Mouse (Mus musculus) intestine, postnatal 0 days (tissue): Measurements from ENCODE around the gene Odf3l1. TPM values are rescaled to one million over a fixed set of nuclear protein-coding genes. Genes with fewer than 3 reads are reported as not detected.
A peak's percentile ranks its signal among the peaks of the same experiment; 100 is the strongest.

Source experiments
- ATAC-seq: fragments of 200-750 bp; cut with Nextera tagmentation; 2 replicates; pipeline ENCODE4 v1.8.0; 2017; ENCODE audit warnings: mild to moderate bottlenecking, moderate TSS enrichment, moderate library complexity
- H3K27ac ChIP-seq: fragments of 300-500 bp; sonication (generic); 2 replicates; pipeline ENCODE4 v1.5.1; 2014; ENCODE audit warnings: mild to moderate bottlenecking, low read depth, low read length, moderate library complexity
- H3K27me3 ChIP-seq: fragments of 300-500 bp; sonication (generic); replicated peaks from 2 replicates; pipeline ENCODE4 v1.6.1; 2014; ENCODE audit warnings: low read length, mixed read lengths; ENCODE audit not compliant: control insufficient read depth, insufficient read depth
- H3K36me3 ChIP-seq: fragments of 300-500 bp; sonication (generic); 2 replicates; pipeline ENCODE4 v1.6.1; 2014; ENCODE audit warnings: mild to moderate bottlenecking, moderate library complexity; ENCODE audit not compliant: control insufficient read depth, insufficient read depth
- H3K4me1 ChIP-seq: fragments of 300-500 bp; sonication (generic); replicated peaks from 2 replicates; pipeline ENCODE4 v1.6.1; 2014; ENCODE audit warnings: antibody characterized with exemption, low read length, mixed read lengths; ENCODE audit not compliant: control insufficient read depth, insufficient read depth
- H3K4me2 ChIP-seq: fragments of 300-500 bp; sonication (generic); replicated peaks from 2 replicates; pipeline ENCODE4 v1.6.1; 2014; ENCODE audit warnings: low read depth, mild to moderate bottlenecking, moderate library complexity
- H3K4me3 ChIP-seq: fragments of 300-500 bp; sonication (generic); 2 replicates; pipeline ENCODE4 v1.5.1; 2014; ENCODE audit warnings: low read depth, low read length
- H3K9ac ChIP-seq: fragments of 300-500 bp; sonication (generic); 2 replicates; pipeline ENCODE4 v1.6.1; 2014; ENCODE audit warnings: mild to moderate bottlenecking, low read depth, low read length
- H3K9me3 ChIP-seq: fragments of 300-500 bp; sonication (generic); 2 replicates; pipeline ENCODE4 v1.6.1; 2016; ENCODE audit warnings: mixed run types; ENCODE audit not compliant: control insufficient read depth
- CTCF ChIP-seq: sonication (generic); IDR thresholded peaks from 2 replicates; pipeline ENCODE4 v1.5.1; 2016; ENCODE audit warnings: low read depth, mild to moderate bottlenecking, control low read depth, antibody characterized with exemption, moderate library complexity
- WGBS: fragments of 180-500 bp; shearing (Covaris S2); extraction: QIAGEN DNeasy Blood & Tissue Kit; methylation state at CpG from one replicate; pipeline ENCODE4 v1.1.7; 2014; 5-methylcytosine and 5-hydroxymethylcytosine counted together
- polyA plus RNA-seq: library from polyadenylated mRNA; unstranded; fragments of >200 nt; fragmentation: Nextera tagmentation; extraction: Ambion mirVana; gene quantifications from 2 replicates; pipeline ENCODE4 v1.2.1, GENCODE M21; 2015

Gene Odf3l1
- polyA plus RNA-seq, 1 experiment from 2014 or later, result 0.70 TPM

DNA sequence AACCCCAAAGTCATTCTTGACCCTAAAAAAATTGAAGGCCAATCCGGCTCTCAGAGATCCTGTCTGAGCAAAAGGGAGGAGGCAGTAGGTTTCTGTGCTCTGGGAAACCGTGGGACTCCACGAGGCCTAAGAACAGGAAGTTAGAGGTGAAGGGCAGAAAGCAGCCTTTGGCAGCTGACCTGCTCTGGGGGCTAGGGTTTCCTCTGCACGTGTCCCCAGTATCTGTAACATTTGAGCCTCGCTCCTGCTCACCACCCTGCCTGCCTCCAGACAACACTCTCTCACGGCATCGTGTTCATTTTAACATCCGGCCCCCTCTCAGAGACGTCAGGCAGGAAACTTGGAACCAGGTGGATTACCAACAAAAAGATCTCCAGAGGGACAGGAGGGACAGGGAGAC lies 36.1 kb upstream of the Odf3l1 start:
- no peaks in the 10 kb centered on the region for H3K4me1 ChIP-seq
- H3K9me3 ChIP-seq, result no peaks in the 10 kb centered on the region
- no peak overlapping the region for H3K4me2 ChIP-seq
- no peaks in the 10 kb centered on the region; the same call in 1 of the 2 replicates for H3K36me3 ChIP-seq
- no peaks in the 10 kb centered on the region for H3K27me3 ChIP-seq
- no peak for TF ChIP-seq CTCF
- no peak overlapping the region for H3K9ac ChIP-seq
- H3K27ac ChIP-seq, result no peak overlapping the region
- no peak overlapping the region for H3K4me3 ChIP-seq
- no peak for ATAC-seq
- WGBS, result 43% methylated on average over 9 of the region's 9 CpGs

DNA sequence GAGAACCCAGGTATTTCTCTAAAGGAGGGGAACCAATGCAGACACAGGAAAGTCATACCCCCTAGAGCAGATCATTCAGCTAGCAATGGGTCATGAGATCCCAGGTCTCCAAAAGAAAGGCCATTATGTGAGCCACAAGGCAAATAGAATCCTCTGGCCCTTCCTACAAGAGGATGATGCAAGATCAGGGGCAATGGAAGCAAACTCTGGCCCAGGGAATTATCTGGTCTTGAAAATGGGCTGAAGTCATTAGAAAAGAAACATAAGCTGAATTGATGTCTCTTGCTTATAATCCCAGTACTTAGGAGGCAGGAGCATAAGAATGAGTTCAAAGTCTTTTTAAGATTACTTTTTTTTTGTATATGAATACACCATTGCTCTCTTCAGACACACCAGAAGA lies 35.6 kb upstream of the Odf3l1 start:
- Histone ChIP-seq H3K9me3 (no peaks in the 10 kb centered on the region), H3K27me3 (no peaks in the 10 kb centered on the region), H3K4me2 (no peak overlapping the region), H3K4me1 (no peaks in the 10 kb centered on the region), H3K27ac (no peak overlapping the region), H3K36me3 (no peaks in the 10 kb centered on the region; the same call in 1 of the 2 replicates), H3K4me3 (no peak overlapping the region), H3K9ac (no peak overlapping the region)
- no peak for ATAC-seq
- TF ChIP-seq CTCF, result no peak; the same call in 1 of the 2 replicates

DNA sequence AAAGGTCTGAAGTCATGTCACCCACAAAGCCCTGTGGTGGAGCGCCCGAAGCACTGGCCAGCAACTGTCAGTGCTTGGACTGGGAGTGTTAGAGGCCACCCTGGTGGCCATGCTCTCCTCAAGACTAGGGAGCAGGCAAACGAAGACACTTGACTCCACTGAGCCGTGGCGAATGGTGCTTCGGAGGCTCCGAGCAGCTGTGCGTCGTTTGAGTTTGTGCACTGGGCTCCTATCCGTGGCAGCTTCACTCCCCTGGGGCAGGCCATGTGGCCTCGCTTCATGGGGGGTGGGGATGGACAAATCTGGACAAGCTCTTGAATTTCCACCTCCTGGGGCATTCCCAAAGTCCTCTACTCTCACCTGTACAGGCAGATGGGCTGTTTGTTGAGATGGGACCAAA lies 34.9 kb upstream of the Odf3l1 start:
- H3K4me1 ChIP-seq, result no peaks in the 10 kb centered on the region
- WGBS, result 82% methylated on average over 11 of the region's 11 CpGs
- no peak overlapping the region for H3K4me2 ChIP-seq
- H3K27ac ChIP-seq, result no peak overlapping the region
- H3K27me3 ChIP-seq, result no peaks in the 10 kb centered on the region
- H3K9ac ChIP-seq, result no peak overlapping the region
- H3K4me3 ChIP-seq, result no peak overlapping the region
- no peak for ATAC-seq
- H3K9me3 ChIP-seq, result no peaks in the 10 kb centered on the region
- no peaks in the 10 kb centered on the region; the same call in 1 of the 2 replicates for H3K36me3 ChIP-seq
- TF ChIP-seq CTCF, result no peak

DNA sequence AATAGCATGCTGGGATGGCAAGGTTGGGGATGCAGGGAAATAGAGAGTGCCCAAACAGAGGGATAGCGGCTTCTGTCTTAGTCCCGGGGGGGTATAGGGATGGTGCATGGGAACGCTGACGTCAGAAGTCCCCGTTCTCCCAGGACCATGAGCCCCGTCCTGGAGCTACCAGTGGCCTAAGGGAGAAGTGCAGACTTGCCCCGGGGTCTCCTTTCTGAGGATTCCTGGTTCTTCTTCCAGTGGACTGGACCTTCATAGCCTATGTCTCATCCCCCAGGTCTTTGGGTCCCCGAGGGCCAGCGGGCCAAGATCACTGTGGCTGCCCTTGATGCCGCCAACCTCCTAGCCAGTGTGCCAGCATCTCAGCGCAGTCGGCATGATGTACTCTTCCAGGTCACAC lies 32.3 kb upstream of the Odf3l1 start:
- WGBS, result 92% methylated on average over 12 of the region's 12 CpGs
- H3K27ac ChIP-seq, result no peak overlapping the region

DNA sequence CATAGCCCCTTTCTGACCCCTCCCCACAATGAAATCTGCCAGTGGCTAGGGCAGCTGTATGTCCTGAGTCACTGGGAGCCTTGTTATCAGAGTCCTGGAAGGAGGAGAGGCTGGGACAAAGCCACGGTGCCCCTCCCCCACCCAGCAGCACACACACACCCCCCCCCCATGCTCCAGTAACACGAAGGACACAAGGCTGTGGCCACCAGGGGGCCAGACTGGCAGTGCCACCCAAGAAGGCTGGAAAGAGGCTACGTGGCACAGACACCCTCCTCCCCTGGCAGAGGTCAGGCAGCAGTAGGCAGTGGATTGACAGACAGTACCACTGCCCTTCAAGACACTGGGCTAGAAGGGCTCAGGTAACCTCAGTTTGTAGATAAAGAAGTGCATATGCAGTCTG lies 29.5 kb upstream of the Odf3l1 start:
- H3K9me3 ChIP-seq, result no peaks in the 10 kb centered on the region
- no peak for ATAC-seq
- peak; percentile 54 for TF ChIP-seq CTCF
- H3K4me1 ChIP-seq, result no peaks in the 10 kb centered on the region
- H3K9ac ChIP-seq, result no peak overlapping the region
- H3K4me3 ChIP-seq, result no peak overlapping the region
- H3K4me2 ChIP-seq, result no peak overlapping the region
- peaks cover 11% of the 10 kb centered on the region; the same call in 1 of the 2 replicates for H3K36me3 ChIP-seq
- peaks cover 6% of the 10 kb centered on the region; the same call in 1 of the 2 replicates for H3K27me3 ChIP-seq
- no peak overlapping the region for H3K27ac ChIP-seq
- 18% methylated on average over 3 of the region's 3 CpGs for WGBS

More for the DNA sequence above, 32.3 kb upstream of the Odf3l1 start:
- TF ChIP-seq CTCF, result no peak
- Histone ChIP-seq H3K9ac (no peak overlapping the region), H3K36me3 (peaks cover 11% of the 10 kb centered on the region; the same call in 1 of the 2 replicates), H3K4me1 (no peaks in the 10 kb centered on the region), H3K27me3 (no peaks in the 10 kb centered on the region), H3K4me2 (no peak overlapping the region), H3K9me3 (no peaks in the 10 kb centered on the region), H3K4me3 (no peak overlapping the region)
- ATAC-seq, result no peak

DNA sequence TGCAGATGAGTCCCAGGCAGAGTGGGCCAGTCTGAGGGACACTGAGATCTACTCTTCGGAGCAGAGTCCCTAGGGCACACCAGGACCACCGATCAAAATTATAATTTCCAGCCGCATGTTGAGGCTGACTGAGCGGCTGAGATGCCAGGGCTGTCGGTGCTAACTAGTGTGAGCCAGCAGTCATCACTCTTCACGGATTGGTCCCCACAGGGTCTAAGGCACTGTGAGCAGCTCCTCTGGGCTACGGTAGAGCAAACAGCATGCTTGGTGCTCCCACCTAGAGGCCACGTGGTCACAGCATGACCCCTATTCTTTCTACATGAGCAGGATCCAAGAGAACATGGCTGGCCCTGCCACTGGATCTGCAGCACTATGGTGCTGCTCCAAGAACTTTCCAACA lies 28.8 kb upstream of the Odf3l1 start:
- no peak overlapping the region for H3K9ac ChIP-seq
- WGBS, result 76% methylated on average over 8 of the region's 8 CpGs
- no peak overlapping the region for H3K4me2 ChIP-seq
- H3K4me3 ChIP-seq, result no peak overlapping the region
- peaks cover 6% of the 10 kb centered on the region; the same call in 1 of the 2 replicates for H3K27me3 ChIP-seq
- H3K9me3 ChIP-seq, result no peaks in the 10 kb centered on the region
- peaks cover 11% of the 10 kb centered on the region; the same call in 1 of the 2 replicates for H3K36me3 ChIP-seq
- no peak overlapping the region for H3K27ac ChIP-seq
- no peak for ATAC-seq
- TF ChIP-seq CTCF, result no peak
- no peaks in the 10 kb centered on the region for H3K4me1 ChIP-seq

DNA sequence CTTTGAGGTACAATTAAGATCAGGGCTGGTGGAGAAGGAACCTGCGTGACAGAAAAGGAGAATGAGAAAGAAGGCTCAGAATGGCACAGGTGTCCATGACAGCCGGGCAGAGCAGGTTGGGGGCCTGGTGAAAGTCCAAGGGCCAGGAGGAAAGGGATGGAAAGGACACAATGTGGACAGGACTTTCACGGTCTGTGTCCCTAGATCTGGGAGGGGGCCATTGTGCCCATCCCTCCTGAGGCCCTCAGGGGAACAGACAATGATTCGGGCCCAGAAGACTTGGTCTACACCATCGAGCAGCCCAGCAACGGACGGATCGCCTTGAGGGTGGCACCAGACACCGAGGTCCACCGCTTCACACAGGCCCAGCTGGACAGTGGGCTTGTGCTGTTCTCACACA lies 27.6 kb upstream of the Odf3l1 start:
- no peak for TF ChIP-seq CTCF

More for the DNA sequence above, 27.6 kb upstream of the Odf3l1 start:
- Histone ChIP-seq H3K9ac (no peak overlapping the region), H3K4me1 (no peaks in the 10 kb centered on the region), H3K36me3 (peaks cover 16% of the 10 kb centered on the region; the same call in 1 of the 2 replicates), H3K27me3 (peaks cover 6% of the 10 kb centered on the region; the same call in 1 of the 2 replicates), H3K4me2 (no peak overlapping the region), H3K4me3 (no peak overlapping the region), H3K27ac (no peak overlapping the region), H3K9me3 (no peaks in the 10 kb centered on the region)
- WGBS, result 89% methylated on average over 10 of the region's 10 CpGs
- no peak for ATAC-seq
